Mouse (Mus musculus) cerebellum, adult 11-12 months (tissue): Measurements from ENCODE around the gene Myo1g.

Experiments used
- DNase-seq: peaks from one replicate; pipeline ENCODE4 v3.0.0; 2022

The Myo1g gene

GRCm38 (mm10) chr11:6487496-6487895, 33.3 kb downstream of the Myo1g start:
- no peak for DNase-seq

DNA sequence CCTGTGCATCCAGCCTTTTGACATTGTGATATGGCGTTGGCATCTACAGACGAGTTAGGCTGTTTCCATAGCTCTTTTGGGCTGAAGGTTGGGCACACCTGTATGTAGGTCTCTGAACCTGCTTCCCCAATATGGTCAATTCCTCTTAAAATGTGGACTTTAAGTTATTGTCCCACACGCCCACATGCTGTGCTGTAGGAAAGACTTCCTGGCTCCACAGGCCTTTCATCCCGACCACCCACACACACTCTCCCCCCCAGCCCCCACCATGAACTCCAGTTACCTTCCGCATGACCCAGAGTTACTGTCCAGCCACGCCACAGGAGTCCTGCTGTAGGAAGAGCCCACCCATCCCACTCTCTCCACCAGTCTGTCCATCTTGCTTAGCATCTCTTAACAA, 33.8 kb downstream of the Myo1g start:
- DNase-seq: no peak

DNA sequence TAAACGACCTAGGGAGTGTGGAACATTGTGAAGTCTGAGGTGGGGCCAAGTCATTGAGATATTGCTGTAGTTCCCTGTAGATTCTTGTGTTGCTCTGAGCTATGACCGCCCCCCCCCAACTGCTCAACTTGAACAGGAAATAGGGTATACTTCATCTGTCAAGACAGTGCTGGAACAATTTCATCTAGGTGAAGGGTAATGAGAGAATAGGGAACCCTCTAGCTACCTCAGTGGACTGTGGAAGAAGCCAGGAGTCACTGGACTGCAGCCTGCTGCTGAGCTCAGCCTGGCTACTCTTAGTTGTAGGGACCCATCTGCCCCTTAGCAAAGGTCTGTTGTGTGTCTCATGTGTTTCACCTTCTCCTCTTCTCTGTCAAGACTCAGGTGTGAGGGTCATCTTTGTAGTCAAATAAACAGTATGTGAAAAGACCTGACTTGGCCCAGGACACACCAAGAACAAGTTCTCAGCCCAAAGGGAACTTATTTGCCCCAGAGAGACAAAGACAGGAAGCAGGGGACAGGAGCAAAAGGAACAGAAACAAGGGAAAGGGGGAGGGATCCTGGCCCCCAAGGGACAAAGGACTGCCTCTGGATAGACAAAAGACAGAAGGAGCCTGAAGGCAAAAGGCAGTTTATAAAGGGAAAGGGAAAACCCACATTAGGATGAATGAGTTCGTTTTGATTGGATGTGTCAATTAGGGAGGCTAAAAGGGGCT, 36.4 kb downstream of the Myo1g start:
- no peak for DNase-seq

- DNase-seq: no peak
Observed at GRCm38 (mm10) chr11:6483103-6483502, 37.7 kb downstream of the Myo1g start.

DNA sequence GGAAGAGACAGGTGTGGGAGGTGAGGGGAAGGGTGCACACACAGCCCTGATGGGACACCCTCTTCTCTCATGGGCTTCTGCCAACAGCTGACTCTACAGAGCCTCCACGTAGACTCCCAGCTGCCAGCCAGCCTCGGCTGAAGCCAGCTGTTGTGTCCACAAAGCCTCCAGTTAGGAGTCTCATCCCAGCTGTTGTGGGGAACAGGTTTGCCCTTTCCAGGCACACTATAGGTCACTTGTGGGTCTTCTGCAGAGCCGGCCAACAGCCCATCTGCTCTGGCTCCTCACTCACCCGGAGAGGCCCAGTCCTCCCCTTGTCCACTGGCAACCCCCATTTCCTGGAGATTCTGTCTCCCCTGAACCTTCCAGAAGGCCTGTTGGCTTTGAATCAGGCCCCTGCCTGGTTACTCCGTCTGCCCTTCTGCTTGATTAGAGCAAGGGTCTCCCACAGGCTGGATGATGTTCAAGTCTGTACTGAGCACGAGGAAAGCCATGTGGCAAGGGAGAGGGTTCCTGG, 39.0 kb downstream of the Myo1g start:
- peak; percentile 90 for DNase-seq

- DNase-seq: no peak
Observed at GRCm38 (mm10) chr11:6480681-6481405, 39.9 kb downstream of the Myo1g start.

GRCm38 (mm10) chr11:6480191-6480590, 40.6 kb downstream of the Myo1g start:
- DNase-seq: peak; percentile 88

- no peak for DNase-seq
Observed at GRCm38 (mm10) chr11:6479231-6479630, 41.5 kb downstream of the Myo1g start.

DNA sequence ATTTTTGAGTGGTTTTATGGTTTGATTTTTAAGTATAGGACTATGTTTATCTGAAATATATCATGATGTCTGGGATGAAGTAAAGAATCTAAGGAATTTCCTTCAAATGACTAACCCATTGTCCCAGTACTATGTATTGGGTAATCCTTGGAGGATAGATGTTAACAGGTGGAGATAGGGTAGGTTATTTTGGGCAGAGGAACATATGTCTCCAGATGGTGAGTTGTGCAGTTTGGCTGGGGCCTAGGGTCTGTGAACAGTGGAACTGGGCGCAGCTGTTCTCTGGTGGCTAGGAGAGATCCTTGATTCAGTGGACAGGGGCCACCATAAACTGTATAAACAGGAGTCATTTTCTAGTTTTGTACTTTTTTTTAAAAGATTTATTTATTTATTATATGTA, 43.4 kb downstream of the Myo1g start:
- no peak for DNase-seq

DNA sequence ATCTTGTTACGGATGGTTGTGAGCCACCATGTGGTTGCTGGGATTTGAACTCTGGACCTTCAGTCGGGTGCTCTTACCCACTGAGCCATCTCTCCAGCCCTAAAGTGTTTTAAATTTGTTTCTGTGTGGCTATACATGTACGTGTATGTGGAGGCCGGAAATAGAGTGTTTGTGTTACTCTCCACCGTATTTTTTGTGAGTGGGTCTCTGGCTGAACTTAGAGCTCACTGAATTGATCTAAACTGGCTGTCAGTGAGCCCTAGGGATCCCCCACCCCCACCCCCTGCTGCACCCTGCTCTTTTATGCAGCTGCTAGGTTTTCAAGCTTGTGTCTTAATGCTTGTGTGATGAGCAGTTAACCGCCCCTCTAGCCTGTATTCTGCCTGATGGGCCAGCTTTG, 43.9 kb downstream of the Myo1g start:
- no peak for DNase-seq

- peak; percentile 92 for DNase-seq
Observed at GRCm38 (mm10) chr11:6475867-6476484, 44.8 kb downstream of the Myo1g start, which contains the start of gene Purb. Gene Purb, minus strand, starts transcription at chr11:6475917.

- DNase-seq: peak; percentile 66
Observed at GRCm38 (mm10) chr11:6474874-6475731, 45.7 kb downstream of the Myo1g start.

GRCm38 (mm10) chr11:6474381-6474780, 46.4 kb downstream of the Myo1g start:
- DNase-seq: no peak

GRCm38 (mm10) chr11:6472076-6472475, 48.7 kb downstream of the Myo1g start:
- DNase-seq: no peak

- DNase-seq: no peak
Observed at GRCm38 (mm10) chr11:6471493-6471892, 49.3 kb downstream of the Myo1g start.

DNA sequence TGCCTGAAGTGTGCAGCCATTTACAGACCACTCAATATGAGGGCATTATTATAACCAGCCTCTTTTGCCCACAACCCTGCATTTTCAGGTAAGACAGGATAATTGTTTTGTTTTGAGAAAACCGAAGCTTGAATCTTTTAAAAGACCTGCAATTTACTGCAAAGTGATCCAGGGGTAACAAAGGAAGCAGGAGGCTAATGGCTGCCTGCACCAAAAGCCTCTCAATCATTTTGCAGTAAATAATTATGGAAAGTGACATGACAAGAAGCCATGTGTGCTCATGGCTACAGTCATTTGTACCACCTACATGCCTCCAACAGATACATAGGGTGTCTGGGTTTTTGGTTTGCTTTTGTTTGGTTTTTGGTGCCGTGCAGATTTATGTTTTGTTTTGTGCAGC, 49.7 kb downstream of the Myo1g start:
- DNase-seq: no peak

- DNase-seq: no peak
Observed at GRCm38 (mm10) chr11:6468541-6468940, 52.2 kb downstream of the Myo1g start.

- DNase-seq: peak; percentile 62
Observed at GRCm38 (mm10) chr11:6465122-6465521, 55.6 kb downstream of the Myo1g start.

DNA sequence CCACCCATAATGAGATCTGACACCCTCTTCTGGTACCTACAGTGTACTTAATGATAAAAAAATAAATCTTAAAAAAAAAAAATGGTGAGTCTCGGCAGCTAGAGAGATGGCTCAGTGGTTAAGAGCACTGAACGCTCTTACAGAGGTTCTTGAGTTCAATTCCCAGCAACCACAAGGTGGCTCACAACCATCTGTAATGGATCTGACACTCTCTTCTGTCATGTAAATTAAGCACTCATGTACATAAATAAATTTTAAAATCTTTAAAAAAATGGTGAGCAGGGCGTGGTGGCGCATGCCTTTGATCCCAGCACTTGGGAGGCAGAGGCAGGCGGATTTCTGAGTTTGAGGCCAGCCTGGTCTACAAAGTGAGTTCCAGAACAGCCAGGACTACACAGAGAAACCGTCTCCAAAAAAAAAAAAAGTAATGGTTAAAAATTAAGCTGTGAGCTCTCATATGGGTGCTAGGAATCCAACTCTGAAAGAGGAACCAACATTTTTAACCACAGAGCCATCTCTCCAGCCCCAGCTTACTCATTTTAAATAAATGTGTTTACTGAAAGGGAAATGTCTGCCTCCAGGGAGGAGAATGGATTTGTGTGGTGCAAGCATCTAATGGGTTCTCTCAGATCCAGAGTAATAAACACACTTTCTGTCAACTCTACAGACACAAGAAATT, 57.5 kb downstream of the Myo1g start:
- DNase-seq: no peak
